Comparison of ENCODE assay signal across 8 mouse cellular contexts in the genomic region with DNA sequence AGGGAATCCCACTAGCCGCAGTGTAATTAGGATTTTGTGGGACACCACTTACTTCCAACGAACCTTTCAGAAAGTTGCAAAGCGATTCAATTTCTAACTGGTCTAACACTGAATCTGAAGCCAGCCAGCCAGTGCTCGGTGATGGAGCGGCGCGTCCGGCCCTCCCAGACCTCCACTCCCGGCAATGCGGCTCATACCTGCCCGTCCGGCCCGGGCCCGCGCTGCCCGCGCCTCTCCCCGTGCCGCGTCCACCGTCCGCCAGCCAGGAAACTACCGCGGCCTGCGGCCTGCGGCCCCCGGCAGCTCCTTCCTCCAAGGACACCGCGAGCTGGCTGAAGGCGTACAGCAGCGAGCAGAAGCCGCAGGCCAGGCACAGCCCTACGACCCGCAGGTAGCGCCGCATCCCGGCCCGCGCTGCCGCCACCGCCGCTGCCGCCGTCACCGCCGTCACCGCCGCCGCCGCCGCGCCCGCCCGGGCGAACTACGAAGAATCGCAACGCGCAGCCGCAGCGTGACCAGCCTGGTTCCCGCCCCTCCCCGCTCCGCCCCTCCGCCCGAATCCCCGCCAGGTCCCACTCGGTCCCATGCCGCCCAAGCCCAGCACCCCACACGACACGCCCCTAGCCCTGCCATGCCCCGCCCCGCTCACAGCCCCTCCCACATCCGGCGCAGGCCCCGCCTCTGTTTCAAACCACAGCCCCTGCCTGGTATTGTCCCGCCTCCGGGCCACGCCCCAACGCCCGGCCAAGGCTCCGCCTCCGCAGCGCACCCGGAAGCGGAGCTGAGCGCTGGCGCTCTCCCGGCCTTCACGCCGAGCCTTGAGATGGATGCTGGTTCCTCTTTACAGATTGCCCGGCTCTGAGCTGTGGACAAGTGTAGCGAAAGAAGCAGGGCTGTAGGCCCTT. TPM values are rescaled to one million over a fixed set of nuclear protein-coding genes. Genes with fewer than 3 reads are reported as not detected.
DNase-seq lines count a peak whose midpoint lies in the region; ATAC-seq and TF ChIP-seq lines count a peak whose summit lies in the region.

A gene (minus strand): TSS at position 501 of the 905 bp plus-strand sequence.

- TF ChIP-seq CTCF in kidney, postnatal 0 days (IDR thresholded peaks at IDR 0.05; ENCODE audit: low read depth) = no peak

- WGBS in heart, embryonic 12.5 days = under 1% methylated on average over 90 of the region's 93 CpGs
- WGBS in kidney, postnatal 0 days = under 1% methylated on average over 76 of the region's 93 CpGs
- WGBS in liver, embryonic 11.5 days = under 1% methylated on average over 89 of the region's 93 CpGs
- under 1% methylated on average over 79 of the region's 93 CpGs for WGBS in stomach, embryonic 14.5 days

- peaks cover 26% of the 10 kb centered on the region for H3K4me1 ChIP-seq in heart, embryonic 12.5 days (replicated peaks)
- peaks cover 5% of the 10 kb centered on the region for H3K4me1 ChIP-seq in kidney, postnatal 0 days (replicated peaks; ENCODE audit: insufficient read depth, low read length)
- H3K4me1 ChIP-seq in liver, embryonic 11.5 days (replicated peaks; ENCODE audit: control insufficient read depth, insufficient read depth, low read length) = peaks cover 24% of the 10 kb centered on the region
- H3K4me1 ChIP-seq in stomach, embryonic 14.5 days (ENCODE audit: control insufficient read depth, insufficient read depth, low read length) = peaks cover 17% of the 10 kb centered on the region

- peak within 1 kb of the TSS; percentile 97 for H3K4me2 ChIP-seq in heart, embryonic 12.5 days
- peak within 1 kb of the TSS; percentile 80 for H3K4me2 ChIP-seq in kidney, postnatal 0 days (ENCODE audit: low read length)
- H3K4me2 ChIP-seq in liver, embryonic 11.5 days = peak within 1 kb of the TSS; percentile 86
- peak within 1 kb of the TSS; percentile 92 for H3K4me2 ChIP-seq in stomach, embryonic 14.5 days (replicated peaks; ENCODE audit: low read depth, low read length)

- H3K9ac ChIP-seq in heart, embryonic 12.5 days = peak within 1 kb of the TSS; percentile 80
- peak within 1 kb of the TSS; percentile 85 for H3K9ac ChIP-seq in kidney, postnatal 0 days (ENCODE audit: low read depth, low read length)
- peak within 1 kb of the TSS; percentile 82 for H3K9ac ChIP-seq in liver, embryonic 11.5 days (ENCODE audit: low read depth, low read length)
- peak within 1 kb of the TSS; percentile 87 for H3K9ac ChIP-seq in stomach, embryonic 14.5 days (replicated peaks; ENCODE audit: low read depth, low read length)

- H3K36me3 ChIP-seq in heart, embryonic 12.5 days = peaks cover 7% of the 10 kb centered on the region
- no peaks in the 10 kb centered on the region for H3K36me3 ChIP-seq in kidney, postnatal 0 days (ENCODE audit: insufficient read depth, low read length)
- H3K36me3 ChIP-seq in liver, embryonic 11.5 days (ENCODE audit: control insufficient read depth, insufficient read depth, low read length) = no peaks in the 10 kb centered on the region
- peaks cover 4% of the 10 kb centered on the region; the same call in 1 of the 2 replicates for H3K36me3 ChIP-seq in stomach, embryonic 14.5 days (ENCODE audit: control insufficient read depth, insufficient read depth, low read length)

- peak; percentile 97 for DNase-seq in CD4-positive helper T cell, adult 2 months (ENCODE audit: low read depth, low spot score)
- peak; percentile 91 for DNase-seq in brain, embryonic 18.5 days (ENCODE audit: low read depth, low spot score)
- DNase-seq in kidney, postnatal 0 days (ENCODE audit: low spot score) = peak; percentile 98
- peak; percentile 100 for DNase-seq in liver, embryonic 11.5 days (ENCODE audit: low spot score)
- peak; percentile 98 for DNase-seq in naive thymus-derived CD4-positive, alpha-beta T cell, adult 2 months (ENCODE audit: low read depth)

- peak within 1 kb of the TSS; percentile 65 for H3K4me3 ChIP-seq in heart, embryonic 12.5 days
- peak within 1 kb of the TSS; percentile 76 for H3K4me3 ChIP-seq in kidney, postnatal 0 days (replicated peaks; ENCODE audit: low read depth, low read length)
- peak within 1 kb of the TSS; percentile 84 for H3K4me3 ChIP-seq in liver, embryonic 11.5 days (ENCODE audit: low read depth, low read length)
- peak within 1 kb of the TSS; percentile 87 for H3K4me3 ChIP-seq in stomach, embryonic 14.5 days (ENCODE audit: low read depth, low read length)

- H3K27me3 ChIP-seq in heart, embryonic 12.5 days (replicated peaks) = no peaks in the 10 kb centered on the region
- no peaks in the 10 kb centered on the region for H3K27me3 ChIP-seq in kidney, postnatal 0 days (ENCODE audit: insufficient read depth, low read length)
- no peaks in the 10 kb centered on the region for H3K27me3 ChIP-seq in liver, embryonic 11.5 days (replicated peaks; ENCODE audit: control insufficient read depth, insufficient read depth, low read length)
- no peaks in the 10 kb centered on the region for H3K27me3 ChIP-seq in stomach, embryonic 14.5 days (ENCODE audit: control insufficient read depth, insufficient read depth, low read length)

- no peaks in the 10 kb centered on the region for H3K9me3 ChIP-seq in heart, embryonic 12.5 days (replicated peaks)
- H3K9me3 ChIP-seq in kidney, postnatal 0 days (replicated peaks; ENCODE audit: low read length) = no peaks in the 10 kb centered on the region
- no peaks in the 10 kb centered on the region for H3K9me3 ChIP-seq in liver, embryonic 11.5 days (ENCODE audit: control insufficient read depth, low read length)
- no peaks in the 10 kb centered on the region for H3K9me3 ChIP-seq in stomach, embryonic 14.5 days (ENCODE audit: control insufficient read depth, low read depth, low read length)

- H3K27ac ChIP-seq in heart, embryonic 12.5 days (ENCODE audit: poor library complexity, severe bottlenecking) = peak within 1 kb of the TSS; percentile 80
- H3K27ac ChIP-seq in kidney, postnatal 0 days = peak within 1 kb of the TSS; percentile 90
- H3K27ac ChIP-seq in liver, embryonic 11.5 days (ENCODE audit: low read depth, low read length) = peak within 1 kb of the TSS; percentile 82
- peak within 1 kb of the TSS; percentile 91 for H3K27ac ChIP-seq in stomach, embryonic 14.5 days (ENCODE audit: low read length)

- ATAC-seq in erythroid progenitor cell, adult 5-6 weeks (replicated peaks; ENCODE audit: low FRiP score, poor library complexity, severe bottlenecking) = peak; percentile 90
- ATAC-seq in heart, embryonic 12.5 days (ENCODE audit: insufficient number of reproducible peaks, low FRiP score) = peak; percentile 99
- peak; percentile 98 for ATAC-seq in kidney, postnatal 0 days (replicated peaks; ENCODE audit: low FRiP score, low read depth)
- ATAC-seq in liver, embryonic 11.5 days (replicated peaks; ENCODE audit: low FRiP score) = peak; percentile 97
- ATAC-seq in stomach, embryonic 14.5 days (ENCODE audit: insufficient number of reproducible peaks, insufficient read depth, low FRiP score, low read depth) = peak; percentile 98

RNA-seq across cellular contexts. Expression of the gene that starts here (rescaled TPM):
- 8.6 and 13.4 TPM in 2 replicates for total RNA-seq in erythroid progenitor cell, adult 5-6 weeks (2015; ENCODE audit: low replicate concordance)
- 15.2 and 23.7 TPM in 2 replicates for total RNA-seq in erythroid progenitor cell, adult 5-6 weeks (2017; ENCODE audit: low replicate concordance)
- polyA plus RNA-seq in heart, embryonic 12.5 days (2016; fragmentation: Nextera tagmentation; extraction: Ambion mirVana) = 17.2 and 17.7 TPM in 2 replicates
- polyA plus RNA-seq in kidney, postnatal 0 days (2015; fragmentation: Nextera tagmentation; extraction: Ambion mirVana) = 6.7 and 8.3 TPM in 2 replicates
- polyA plus RNA-seq in liver, embryonic 11.5 days (2014; fragmentation: Nextera tagmentation; extraction: Ambion mirVana) = 10.4 and 10.7 TPM in 2 replicates
- polyA plus RNA-seq in stomach, embryonic 14.5 days (2014; fragmentation: Nextera tagmentation; extraction: Ambion mirVana) = 16.1 and 16.2 TPM in 2 replicates

Comparison
In these comparisons a context has a peak if more than half of its experiments do, and no peak if none do; other contexts are left out.
1. Peak in every context shown above with its lines: DNase-seq, ATAC-seq, H3K4me3 ChIP-seq and H3K27ac ChIP-seq.